Mouse (Mus musculus) small intestine, adult 2 months (tissue): ENCODE results near the gene Il31.

Experiments used
- CTCF ChIP-seq: fragments of 200-500 bp; IDR thresholded peaks from 2 replicates; pipeline ENCODE4 v1.5.1; 2012; ENCODE audit warnings: low read depth, mild to moderate bottlenecking, control low read depth, inconsistent platforms, low read length, moderate library complexity, mixed read lengths; ENCODE audit not compliant: insufficient replicate concordance, insufficient read length; ENCODE audit errors: extremely low read depth
- POLR2A ChIP-seq: fragments of 200-500 bp; IDR thresholded peaks from 2 replicates; pipeline ENCODE4 v1.6.1; 2012; ENCODE audit warnings: low read depth, mild to moderate bottlenecking, control low read depth, inconsistent platforms, low read length, moderate library complexity

DNA sequence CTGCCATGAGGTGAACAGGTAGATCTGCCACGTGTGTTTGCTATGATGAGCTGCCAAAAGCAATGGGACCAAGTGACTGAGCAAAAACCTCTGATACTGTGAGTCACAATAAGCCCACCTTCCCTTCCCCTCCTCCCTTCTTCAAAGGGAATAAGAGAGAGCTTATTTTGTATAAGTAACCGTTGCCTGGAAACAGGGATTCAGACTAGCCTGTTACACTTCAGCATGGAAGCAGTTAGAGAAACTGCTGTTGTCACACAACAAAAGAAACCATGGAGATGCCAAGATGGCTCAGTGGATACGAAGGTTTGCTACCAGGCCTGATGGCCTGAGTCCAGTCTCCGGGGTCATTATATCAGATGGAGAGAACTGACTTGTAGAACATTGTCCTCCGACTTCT is 15.5 kb downstream of the Il31 start:
- TF ChIP-seq CTCF = no peak
- no peak for TF ChIP-seq POLR2A
